Mouse (Mus musculus): Measurements from ENCODE around the gene Psmb5.

- TF ChIP-seq POLR2A (IDR thresholded peaks at IDR 0.05; ENCODE audit: borderline replicate concordance, low read depth, low read length): no peak
- TF ChIP-seq CTCF (IDR thresholded peaks at IDR 0.05; ENCODE audit: low read depth, low read length): no peak
Measured at GRCm38 (mm10) chr14:54628103-54628502, 10.3 kb upstream of the Psmb5 start.
